Mouse (Mus musculus): ENCODE data around the gene Eif2d. TPM values are rescaled to one million over a fixed set of nuclear protein-coding genes. Genes with fewer than 3 reads are reported as not detected.
"Not testable (repeated sequence)": the region's sequence is repeated elsewhere in the genome, so short reads cannot be mapped to it uniquely, and the experiment has no call there.

Gene Eif2d
- total RNA-seq, 1 experiment from 2014 or later, result 18.4 TPM

- ATAC-seq (ENCODE audit: extremely low read depth, insufficient number of reproducible peaks, low FRiP score, poor library complexity, severe bottlenecking), result peak; percentile 92
Measured at GRCm38 (mm10) chr1:131138191-131139016, 14.6 kb upstream of the Eif2d start, which contains the start of gene Dyrk3. TSS of gene Dyrk3 (minus strand) at chr1:131138340.

GRCm38 (mm10) chr1:131139102-131140095 is 13.6 kb upstream of the Eif2d start:
- ATAC-seq (ENCODE audit: extremely low read depth, insufficient number of reproducible peaks, low FRiP score, poor library complexity, severe bottlenecking), result no peak

- no peak for ATAC-seq (ENCODE audit: extremely low read depth, insufficient number of reproducible peaks, low FRiP score, poor library complexity, severe bottlenecking)
Measured at GRCm38 (mm10) chr1:131141449-131141848, 11.5 kb upstream of the Eif2d start.

GRCm38 (mm10) chr1:131142472-131142871 is 10.5 kb upstream of the Eif2d start:
- ATAC-seq (ENCODE audit: extremely low read depth, insufficient number of reproducible peaks, low FRiP score, poor library complexity, severe bottlenecking), result no peak

- ATAC-seq (ENCODE audit: extremely low read depth, insufficient number of reproducible peaks, low FRiP score, poor library complexity, severe bottlenecking), result not testable (repeated sequence)
Measured at GRCm38 (mm10) chr1:131145222-131145621, 7.8 kb upstream of the Eif2d start.

GRCm38 (mm10) chr1:131146181-131146614 is 6.8 kb upstream of the Eif2d start:
- ATAC-seq (ENCODE audit: extremely low read depth, insufficient number of reproducible peaks, low FRiP score, poor library complexity, severe bottlenecking), result peak; percentile 97

GRCm38 (mm10) chr1:131149496-131149895 is 3.5 kb upstream of the Eif2d start:
- no peak for ATAC-seq (ENCODE audit: extremely low read depth, insufficient number of reproducible peaks, low FRiP score, poor library complexity, severe bottlenecking)

- ATAC-seq (ENCODE audit: extremely low read depth, insufficient number of reproducible peaks, low FRiP score, poor library complexity, severe bottlenecking), result peak; percentile 65
Measured at GRCm38 (mm10) chr1:131155456-131155855, 2.5 kb downstream of the Eif2d start.

GRCm38 (mm10) chr1:131159573-131160327 is 6.8 kb downstream of the Eif2d start:
- ATAC-seq (ENCODE audit: extremely low read depth, insufficient number of reproducible peaks, low FRiP score, poor library complexity, severe bottlenecking), result not testable (repeated sequence)

- no peak for ATAC-seq (ENCODE audit: extremely low read depth, insufficient number of reproducible peaks, low FRiP score, poor library complexity, severe bottlenecking)
Measured at GRCm38 (mm10) chr1:131161091-131161490, 8.1 kb downstream of the Eif2d start.

- ATAC-seq (ENCODE audit: extremely low read depth, insufficient number of reproducible peaks, low FRiP score, poor library complexity, severe bottlenecking), result no peak
Measured at GRCm38 (mm10) chr1:131164427-131164826, 11.4 kb downstream of the Eif2d start.

GRCm38 (mm10) chr1:131167612-131168011 is 14.6 kb downstream of the Eif2d start:
- no peak for ATAC-seq (ENCODE audit: extremely low read depth, insufficient number of reproducible peaks, low FRiP score, poor library complexity, severe bottlenecking)

GRCm38 (mm10) chr1:131173001-131173400 is 20.0 kb downstream of the Eif2d start:
- no peak for ATAC-seq (ENCODE audit: extremely low read depth, insufficient number of reproducible peaks, low FRiP score, poor library complexity, severe bottlenecking)

GRCm38 (mm10) chr1:131173809-131174208 is 20.8 kb downstream of the Eif2d start:
- no peak for ATAC-seq (ENCODE audit: extremely low read depth, insufficient number of reproducible peaks, low FRiP score, poor library complexity, severe bottlenecking)

- no peak for ATAC-seq (ENCODE audit: extremely low read depth, insufficient number of reproducible peaks, low FRiP score, poor library complexity, severe bottlenecking)
Measured at GRCm38 (mm10) chr1:131174299-131174861, 21.4 kb downstream of the Eif2d start.

- no peak for ATAC-seq (ENCODE audit: extremely low read depth, insufficient number of reproducible peaks, low FRiP score, poor library complexity, severe bottlenecking)
Measured at GRCm38 (mm10) chr1:131175189-131175588, 22.2 kb downstream of the Eif2d start.

- ATAC-seq (ENCODE audit: extremely low read depth, insufficient number of reproducible peaks, low FRiP score, poor library complexity, severe bottlenecking), result no peak
Measured at GRCm38 (mm10) chr1:131175819-131176218, 22.8 kb downstream of the Eif2d start.

GRCm38 (mm10) chr1:131177249-131177648 is 24.3 kb downstream of the Eif2d start:
- ATAC-seq (ENCODE audit: extremely low read depth, insufficient number of reproducible peaks, low FRiP score, poor library complexity, severe bottlenecking), result no peak
